Mouse (Mus musculus): ENCODE data around the gene Mars2.

The Mars2 gene

GRCm38 (mm10) chr1:55236890-55237642, at the start of gene Mars2:
TSS of gene Mars2 (plus strand) at chr1:55237177.
- under 1% methylated on average over 82 of the region's 82 CpGs for WGBS

- WGBS = 19% methylated on average over 8 of the region's 8 CpGs
Observed at GRCm38 (mm10) chr1:55192015-55192414, 45.0 kb upstream of the Mars2 start.

GRCm38 (mm10) chr1:55192824-55193223, 44.2 kb upstream of the Mars2 start:
- 45% methylated on average over 3 of the region's 3 CpGs for WGBS

GRCm38 (mm10) chr1:55193316-55193715, 43.7 kb upstream of the Mars2 start:
- 66% methylated on average over 2 of the region's 2 CpGs for WGBS

GRCm38 (mm10) chr1:55194064-55194915, 42.7 kb upstream of the Mars2 start:
- 72% methylated on average over 19 of the region's 19 CpGs for WGBS

GRCm38 (mm10) chr1:55195021-55195420, 42.0 kb upstream of the Mars2 start:
- WGBS = 47% methylated on average over 4 of the region's 4 CpGs

- WGBS = 69% methylated on average over 6 of the region's 6 CpGs
Observed at GRCm38 (mm10) chr1:55196327-55197003, 40.5 kb upstream of the Mars2 start.

GRCm38 (mm10) chr1:55198719-55199118, 38.3 kb upstream of the Mars2 start:
- WGBS = 45% methylated on average over 3 of the region's 3 CpGs

- 26% methylated on average over 18 of the region's 18 CpGs for WGBS
Observed at GRCm38 (mm10) chr1:55201850-55202752, 34.9 kb upstream of the Mars2 start.

GRCm38 (mm10) chr1:55205808-55206327, 31.1 kb upstream of the Mars2 start:
- WGBS = 68% methylated on average over 5 of the region's 5 CpGs

GRCm38 (mm10) chr1:55207561-55207960, 29.4 kb upstream of the Mars2 start:
- WGBS = 84% methylated on average over 6 of the region's 6 CpGs

- 65% methylated on average over 5 of the region's 5 CpGs for WGBS
Observed at GRCm38 (mm10) chr1:55208500-55209140, 28.4 kb upstream of the Mars2 start.

- WGBS = 62% methylated on average over 12 of the region's 12 CpGs
Observed at GRCm38 (mm10) chr1:55210202-55210965, 26.6 kb upstream of the Mars2 start.

- WGBS = 80% methylated on average over 8 of the region's 8 CpGs
Observed at GRCm38 (mm10) chr1:55211081-55211480, 25.9 kb upstream of the Mars2 start.

GRCm38 (mm10) chr1:55212771-55213170, 24.2 kb upstream of the Mars2 start:
- WGBS = 91% methylated on average over 4 of the region's 4 CpGs

GRCm38 (mm10) chr1:55213475-55213874, 23.5 kb upstream of the Mars2 start:
- 84% methylated on average over 6 of the region's 6 CpGs for WGBS

GRCm38 (mm10) chr1:55213936-55214335, 23.0 kb upstream of the Mars2 start:
- 96% methylated on average over 6 of the region's 6 CpGs for WGBS

- WGBS = 62% methylated on average over 11 of the region's 11 CpGs
Observed at GRCm38 (mm10) chr1:55215185-55215813, 21.7 kb upstream of the Mars2 start.

GRCm38 (mm10) chr1:55217191-55217590, 19.8 kb upstream of the Mars2 start:
- WGBS = 63% methylated on average over 2 of the region's 2 CpGs

Data from cerebral cortex, adult 2 months (tissue).